Mouse (Mus musculus): ENCODE measurements around the gene Tmem233. TPM values are rescaled to one million over a fixed set of nuclear protein-coding genes. Genes with fewer than 3 reads are reported as not detected.

Gene Tmem233
- polyA plus RNA-seq, 1 experiment from 2014 or later, result not detected

DNA sequence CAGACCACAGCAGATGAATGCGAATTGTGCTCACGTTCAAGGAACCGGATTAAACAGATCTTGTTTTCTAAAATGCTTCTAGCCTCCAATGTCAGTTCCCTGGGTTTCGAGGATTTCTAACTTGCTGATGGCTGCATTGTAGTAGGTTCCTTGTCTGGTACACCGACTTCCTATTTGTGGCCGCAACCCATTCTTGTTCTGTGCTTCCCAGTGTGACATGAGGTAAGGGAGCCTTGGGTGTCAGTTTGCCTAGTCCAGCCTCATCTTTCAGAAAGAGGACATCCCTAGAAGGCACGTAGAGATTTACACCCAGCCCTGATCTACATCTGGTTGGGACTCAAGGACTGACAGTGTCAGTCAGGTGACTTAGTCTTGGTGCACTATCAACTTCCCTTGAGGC, 71.3 kb downstream of the Tmem233 start:
- 93% methylated on average over 7 of the region's 7 CpGs for WGBS
- DNase-seq (ENCODE audit: low spot score) (no peak), ATAC-seq (replicated peaks; ENCODE audit: insufficient number of reproducible peaks, low FRiP score, low TSS enrichment, low read depth) (no peak)
- no peak overlapping the region for H3K4me3 ChIP-seq (ENCODE audit: low read depth, low read length)
- no peak overlapping the region for H3K9ac ChIP-seq (replicated peaks; ENCODE audit: low read length)
- no peaks in the 10 kb centered on the region for H3K4me1 ChIP-seq (ENCODE audit: control insufficient read depth, insufficient read depth, low read length)
- H3K36me3 ChIP-seq (replicated peaks; ENCODE audit: control insufficient read depth, insufficient read depth, low read depth, low read length), result peaks cover 6% of the 10 kb centered on the region
- no peaks in the 10 kb centered on the region for H3K27me3 ChIP-seq (ENCODE audit: control insufficient read depth, insufficient read depth, low read length)
- no peak overlapping the region for H3K27ac ChIP-seq (replicated peaks; ENCODE audit: low read depth, low read length)
- no peaks in the 10 kb centered on the region for H3K9me3 ChIP-seq (replicated peaks; ENCODE audit: control insufficient read depth, low read length)
- H3K4me2 ChIP-seq (ENCODE audit: low read depth, low read length), result no peak overlapping the region

DNA sequence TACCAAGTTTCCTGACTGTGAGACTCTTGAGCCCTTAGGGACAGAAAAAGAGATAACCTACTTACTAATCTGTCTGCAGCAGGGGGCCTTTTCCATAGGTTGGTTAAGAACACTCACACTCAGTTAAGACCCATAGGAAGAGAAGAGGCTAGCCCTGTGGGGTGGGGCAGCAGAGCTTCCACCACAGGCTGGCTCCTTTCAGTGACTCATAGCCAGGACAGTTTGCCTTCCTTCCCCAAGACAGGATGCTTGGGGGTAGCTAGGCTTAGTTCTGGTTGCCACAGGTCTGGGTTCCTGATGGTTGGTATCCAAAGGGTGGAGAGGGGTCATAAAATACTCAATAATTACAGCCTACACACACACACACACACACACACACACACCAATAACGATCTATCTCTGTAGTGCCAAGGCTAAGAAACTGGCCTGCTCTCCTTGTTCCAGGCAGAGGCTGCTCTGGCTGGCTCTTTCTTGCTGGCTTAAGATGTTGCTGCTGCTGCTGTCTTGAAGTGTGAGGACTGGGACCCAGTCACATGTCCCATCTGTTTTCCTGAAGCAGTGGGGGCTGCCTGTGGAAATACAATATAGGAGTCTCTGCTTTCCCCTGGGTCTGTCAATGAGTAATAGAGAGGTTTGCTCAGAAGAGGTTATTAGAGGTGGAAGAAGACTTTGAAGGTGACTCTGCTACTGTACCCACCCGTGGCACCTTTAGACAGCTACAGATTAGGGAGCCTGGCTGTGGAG, 73.0 kb downstream of the Tmem233 start:
- Histone ChIP-seq H3K9ac (replicated peaks; ENCODE audit: low read length) (no peak overlapping the region), H3K4me3 (ENCODE audit: low read depth, low read length) (no peak overlapping the region), H3K4me1 (ENCODE audit: control insufficient read depth, insufficient read depth, low read length) (no peaks in the 10 kb centered on the region), H3K9me3 (replicated peaks; ENCODE audit: control insufficient read depth, low read length) (no peaks in the 10 kb centered on the region), H3K4me2 (ENCODE audit: low read depth, low read length) (no peak overlapping the region), H3K27me3 (ENCODE audit: control insufficient read depth, insufficient read depth, low read length) (no peaks in the 10 kb centered on the region), H3K36me3 (replicated peaks; ENCODE audit: control insufficient read depth, insufficient read depth, low read depth, low read length) (no peaks in the 10 kb centered on the region; the same call in 1 of the 2 replicates), H3K27ac (replicated peaks; ENCODE audit: low read depth, low read length) (no peak overlapping the region)
- ATAC-seq (replicated peaks; ENCODE audit: insufficient number of reproducible peaks, low FRiP score, low TSS enrichment, low read depth) (no peak), DNase-seq (ENCODE audit: low spot score) (no peak)
- WGBS, result 70% methylated on average over 2 of the region's 2 CpGs

- H3K36me3 ChIP-seq (replicated peaks; ENCODE audit: control insufficient read depth, insufficient read depth, low read depth, low read length), result no peaks in the 10 kb centered on the region; the same call in 1 of the 2 replicates
- ATAC-seq (replicated peaks; ENCODE audit: insufficient number of reproducible peaks, low FRiP score, low TSS enrichment, low read depth) (no peak), DNase-seq (ENCODE audit: low spot score) (peak; percentile 55)
- H3K27ac ChIP-seq (replicated peaks; ENCODE audit: low read depth, low read length), result no peak overlapping the region
- WGBS, result 62% methylated on average over 15 of the region's 15 CpGs
- H3K9ac ChIP-seq (replicated peaks; ENCODE audit: low read length), result no peak overlapping the region
- H3K4me3 ChIP-seq (ENCODE audit: low read depth, low read length), result no peak overlapping the region
- no peaks in the 10 kb centered on the region for H3K27me3 ChIP-seq (ENCODE audit: control insufficient read depth, insufficient read depth, low read length)
- no peaks in the 10 kb centered on the region for H3K9me3 ChIP-seq (replicated peaks; ENCODE audit: control insufficient read depth, low read length)
- no peaks in the 10 kb centered on the region for H3K4me1 ChIP-seq (ENCODE audit: control insufficient read depth, insufficient read depth, low read length)
- H3K4me2 ChIP-seq (ENCODE audit: low read depth, low read length), result no peak overlapping the region
These were observed 73.8 kb downstream of the Tmem233 start for GRCm38 (mm10) chr5:116009091-116009851.

DNA sequence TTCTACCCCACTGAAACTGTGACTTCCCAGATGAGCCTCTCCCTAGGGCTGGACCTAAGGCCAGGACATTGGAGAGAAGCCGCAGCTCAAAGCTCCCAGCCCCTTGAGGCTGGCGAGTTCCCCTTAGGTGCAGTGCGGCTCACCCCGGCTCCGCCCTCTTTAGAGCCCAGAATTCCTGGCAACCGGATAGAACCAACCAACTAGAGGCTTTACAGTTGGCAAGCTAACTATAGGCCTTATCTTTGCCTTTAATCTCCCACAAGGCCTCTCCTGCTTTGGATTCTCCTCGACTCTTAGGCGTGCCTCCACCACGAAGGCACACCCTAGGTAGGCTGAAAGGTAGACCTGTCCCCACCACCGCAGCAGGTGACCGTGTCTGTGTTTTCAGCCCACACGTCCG, 75.3 kb downstream of the Tmem233 start:
- ATAC-seq (replicated peaks; ENCODE audit: insufficient number of reproducible peaks, low FRiP score, low TSS enrichment, low read depth), result no peak
- Histone ChIP-seq H3K36me3 (replicated peaks; ENCODE audit: control insufficient read depth, insufficient read depth, low read depth, low read length) (no peaks in the 10 kb centered on the region), H3K4me2 (ENCODE audit: low read depth, low read length) (no peak overlapping the region), H3K4me1 (ENCODE audit: control insufficient read depth, insufficient read depth, low read length) (no peaks in the 10 kb centered on the region), H3K4me3 (ENCODE audit: low read depth, low read length) (no peak overlapping the region), H3K27me3 (ENCODE audit: control insufficient read depth, insufficient read depth, low read length) (no peaks in the 10 kb centered on the region), H3K9me3 (replicated peaks; ENCODE audit: control insufficient read depth, low read length) (no peaks in the 10 kb centered on the region), H3K27ac (replicated peaks; ENCODE audit: low read depth, low read length) (no peak overlapping the region), H3K9ac (replicated peaks; ENCODE audit: low read length) (no peak overlapping the region)
- 88% methylated on average over 13 of the region's 13 CpGs for WGBS
- DNase-seq (ENCODE audit: low spot score), result no peak

DNA sequence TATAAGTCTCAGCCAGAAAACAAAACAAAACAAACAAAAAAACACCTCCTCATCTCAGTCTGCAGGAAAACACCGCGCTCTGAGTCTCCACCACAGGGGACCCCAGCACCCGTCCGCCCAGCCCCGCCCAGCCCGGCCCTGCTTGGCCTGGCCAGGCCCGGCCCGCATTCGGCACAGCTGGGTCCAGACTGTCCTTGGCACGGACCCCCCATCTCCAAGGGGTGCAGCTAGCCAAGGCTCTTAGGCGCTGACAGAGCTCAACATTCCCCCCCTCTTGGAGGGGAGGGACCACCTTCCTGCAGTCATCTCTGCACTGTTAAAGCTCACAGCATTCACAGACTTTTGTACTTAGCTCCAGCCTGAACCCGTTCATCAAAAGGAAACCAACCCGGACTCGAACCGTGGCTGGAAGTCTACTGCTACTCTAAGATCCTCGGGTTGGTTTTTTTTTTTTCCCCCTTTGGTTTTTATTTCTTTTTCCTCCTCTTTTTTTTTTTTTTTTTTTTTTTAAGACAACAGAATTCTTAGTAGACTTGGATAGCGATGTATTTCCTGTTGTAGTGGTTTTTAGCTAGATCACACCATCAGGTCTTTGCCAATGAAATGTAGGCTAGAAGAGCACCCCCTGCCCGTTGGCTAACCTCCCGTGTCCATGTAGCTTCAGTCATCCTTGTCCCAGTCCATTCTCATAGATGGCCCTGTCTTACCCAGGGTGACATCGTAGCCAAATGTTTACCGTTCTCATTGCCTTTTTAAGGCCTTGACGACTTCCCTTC, 76.5 kb downstream of the Tmem233 start:
- ATAC-seq (replicated peaks; ENCODE audit: insufficient number of reproducible peaks, low FRiP score, low TSS enrichment, low read depth), result no peak
- 61% methylated on average over 22 of the region's 22 CpGs for WGBS

DNA sequence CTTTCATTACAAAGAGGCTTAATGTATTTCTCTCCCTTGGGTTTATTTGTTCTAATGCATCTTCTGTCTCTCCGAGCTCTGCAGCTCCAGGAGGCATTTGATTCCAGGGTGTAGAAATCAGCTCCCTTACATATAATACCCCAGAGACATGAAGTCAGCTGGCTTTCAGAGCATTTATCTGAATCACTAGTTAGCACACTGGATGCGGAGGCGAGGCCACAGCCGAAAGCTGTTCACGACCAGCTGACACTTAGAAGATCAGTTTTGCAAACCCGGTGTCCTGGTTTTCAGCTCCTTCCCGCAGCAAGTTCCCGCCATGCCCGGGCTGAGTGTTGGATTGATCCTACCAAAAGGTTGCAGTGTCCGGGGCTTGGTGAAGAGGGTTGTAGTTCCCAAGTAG, 78.8 kb downstream of the Tmem233 start:
- Histone ChIP-seq H3K4me1 (ENCODE audit: control insufficient read depth, insufficient read depth, low read length) (no peaks in the 10 kb centered on the region), H3K4me2 (ENCODE audit: low read depth, low read length) (no peak overlapping the region), H3K36me3 (replicated peaks; ENCODE audit: control insufficient read depth, insufficient read depth, low read depth, low read length) (no peaks in the 10 kb centered on the region), H3K4me3 (ENCODE audit: low read depth, low read length) (no peak overlapping the region), H3K27me3 (ENCODE audit: control insufficient read depth, insufficient read depth, low read length) (no peaks in the 10 kb centered on the region), H3K9me3 (replicated peaks; ENCODE audit: control insufficient read depth, low read length) (no peaks in the 10 kb centered on the region), H3K9ac (replicated peaks; ENCODE audit: low read length) (no peak overlapping the region), H3K27ac (replicated peaks; ENCODE audit: low read depth, low read length) (no peak overlapping the region)
- no peak for ATAC-seq (replicated peaks; ENCODE audit: insufficient number of reproducible peaks, low FRiP score, low TSS enrichment, low read depth)
- 87% methylated on average over 10 of the region's 10 CpGs for WGBS
- DNase-seq (ENCODE audit: low spot score), result no peak

More for the DNA sequence above, 76.5 kb downstream of the Tmem233 start:
- Histone ChIP-seq H3K27ac (replicated peaks; ENCODE audit: low read depth, low read length) (no peak overlapping the region), H3K27me3 (ENCODE audit: control insufficient read depth, insufficient read depth, low read length) (no peaks in the 10 kb centered on the region), H3K4me3 (ENCODE audit: low read depth, low read length) (no peak overlapping the region), H3K4me1 (ENCODE audit: control insufficient read depth, insufficient read depth, low read length) (no peaks in the 10 kb centered on the region), H3K9ac (replicated peaks; ENCODE audit: low read length) (no peak overlapping the region), H3K4me2 (ENCODE audit: low read depth, low read length) (no peak overlapping the region), H3K36me3 (replicated peaks; ENCODE audit: control insufficient read depth, insufficient read depth, low read depth, low read length) (no peaks in the 10 kb centered on the region), H3K9me3 (replicated peaks; ENCODE audit: control insufficient read depth, low read length) (no peaks in the 10 kb centered on the region)
- no peak for DNase-seq (ENCODE audit: low spot score)

DNA sequence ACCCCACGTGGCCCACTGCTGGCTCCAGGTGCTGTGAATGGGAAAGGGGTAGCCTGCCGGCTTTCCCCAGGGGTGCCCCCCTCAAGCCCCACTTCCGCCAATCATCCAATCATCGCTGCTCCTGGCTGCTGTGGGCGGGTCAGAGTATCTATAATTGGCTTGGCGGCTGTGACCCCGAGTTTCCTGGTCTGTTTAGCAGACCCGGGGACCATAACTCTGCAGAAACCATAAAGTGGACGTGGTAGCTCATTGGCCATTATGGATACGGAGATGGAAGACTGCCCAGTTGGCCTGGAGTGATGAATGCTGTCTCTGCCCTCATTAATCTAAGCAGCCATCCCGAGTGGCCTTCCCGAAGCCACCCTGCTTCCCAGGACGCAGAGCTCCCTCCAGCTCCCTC, 79.2 kb downstream of the Tmem233 start:
- DNase-seq (ENCODE audit: low spot score) (no peak), ATAC-seq (replicated peaks; ENCODE audit: insufficient number of reproducible peaks, low FRiP score, low TSS enrichment, low read depth) (no peak)
- no peak overlapping the region for H3K27ac ChIP-seq (replicated peaks; ENCODE audit: low read depth, low read length)
- 37% methylated on average over 13 of the region's 13 CpGs for whole genome bisulfite sequencing
- no peak overlapping the region for H3K4me3 ChIP-seq (ENCODE audit: low read depth, low read length)
- H3K4me2 ChIP-seq (ENCODE audit: low read depth, low read length), result no peak overlapping the region
- no peaks in the 10 kb centered on the region for H3K4me1 ChIP-seq (ENCODE audit: control insufficient read depth, insufficient read depth, low read length)
- H3K9ac ChIP-seq (replicated peaks; ENCODE audit: low read length), result no peak overlapping the region
- no peaks in the 10 kb centered on the region for H3K27me3 ChIP-seq (ENCODE audit: control insufficient read depth, insufficient read depth, low read length)
- no peaks in the 10 kb centered on the region for H3K9me3 ChIP-seq (replicated peaks; ENCODE audit: control insufficient read depth, low read length)
- no peaks in the 10 kb centered on the region for H3K36me3 ChIP-seq (replicated peaks; ENCODE audit: control insufficient read depth, insufficient read depth, low read depth, low read length)

All from embryonic facial prominence, embryonic 11.5 days (tissue).